Mouse (Mus musculus) forebrain, postnatal 0 days (tissue): ENCODE results near the gene Cdk9. TPM values are rescaled to one million over a fixed set of nuclear protein-coding genes. Genes with fewer than 3 reads are reported as not detected.
A peak's percentile ranks its signal among the peaks of the same experiment; 100 is the strongest.

Experiments used
- ATAC-seq: fragments of 200-750 bp; cut with Nextera tagmentation; 2 replicates; pipeline ENCODE4 v1.8.0; 2017; ENCODE audit warnings: mild to moderate bottlenecking, moderate library complexity
- DNase-seq: peaks from one replicate; pipeline ENCODE4 v3.0.0-alpha.2; 2015
- H3K27ac ChIP-seq: fragments of 300-500 bp; sonication (generic); 2 replicates; pipeline ENCODE4 v1.5.1; 2014; ENCODE audit warnings: low read depth, mild to moderate bottlenecking, antibody characterized with exemption, low read length, moderate library complexity, mixed read lengths
- H3K27me3 ChIP-seq: fragments of 300-500 bp; sonication (generic); 2 replicates; pipeline ENCODE4 v1.6.1; 2014; ENCODE audit warnings: mild to moderate bottlenecking, low read length, mixed read lengths; ENCODE audit not compliant: insufficient read depth
- H3K36me3 ChIP-seq: fragments of 300-500 bp; sonication (generic); 2 replicates; pipeline ENCODE4 v1.6.1; 2014; ENCODE audit warnings: mild to moderate bottlenecking, moderate library complexity; ENCODE audit not compliant: insufficient read depth
- H3K4me1 ChIP-seq: fragments of 300-500 bp; sonication (generic); 2 replicates; pipeline ENCODE4 v1.6.1; 2014; ENCODE audit warnings: antibody characterized with exemption; ENCODE audit not compliant: insufficient read depth
- H3K4me2 ChIP-seq: fragments of 300-500 bp; sonication (generic); 2 replicates; pipeline ENCODE4 v1.6.1; 2014; ENCODE audit warnings: low read depth, mild to moderate bottlenecking, moderate library complexity
- H3K4me3 ChIP-seq: fragments of 300-500 bp; sonication (generic); 2 replicates; pipeline ENCODE4 v1.5.1; 2014; ENCODE audit warnings: low read depth, low read length, mixed read lengths
- H3K9ac ChIP-seq: fragments of 300-500 bp; sonication (generic); 2 replicates; pipeline ENCODE4 v1.6.1; 2014; ENCODE audit warnings: mild to moderate bottlenecking
- H3K9me3 ChIP-seq: fragments of 300-500 bp; sonication (generic); 2 replicates; pipeline ENCODE4 v1.6.1; 2016; ENCODE audit warnings: low read length
- CTCF ChIP-seq: sonication (generic); IDR thresholded peaks from 2 replicates; pipeline ENCODE4 v1.5.1; 2016; ENCODE audit warnings: antibody characterized with exemption, control low read depth, low read depth
- WGBS: fragments of 180-500 bp; shearing (Covaris S2); extraction: QIAGEN DNeasy Blood & Tissue Kit; methylation state at CpG from one replicate; pipeline ENCODE4 v1.1.7; 2014; 5-methylcytosine and 5-hydroxymethylcytosine counted together
- polyA plus RNA-seq: library from polyadenylated mRNA; unstranded; fragments of >200 nt; fragmentation: Nextera tagmentation; extraction: Ambion mirVana; gene quantifications from 2 replicates; pipeline ENCODE4 v1.2.1, GENCODE M21; 2015
- total RNA-seq: library from RNA; depleted of rRNA; stranded (reverse); fragments of >200 nt; gene quantifications from 2 replicates; pipeline ENCODE4 v1.2.3, GENCODE M21; 2014

The Cdk9 gene
- total and polyA plus RNA-seq, 2 experiments from 2014 or later: 66.5 to 90.5 TPM

DNA sequence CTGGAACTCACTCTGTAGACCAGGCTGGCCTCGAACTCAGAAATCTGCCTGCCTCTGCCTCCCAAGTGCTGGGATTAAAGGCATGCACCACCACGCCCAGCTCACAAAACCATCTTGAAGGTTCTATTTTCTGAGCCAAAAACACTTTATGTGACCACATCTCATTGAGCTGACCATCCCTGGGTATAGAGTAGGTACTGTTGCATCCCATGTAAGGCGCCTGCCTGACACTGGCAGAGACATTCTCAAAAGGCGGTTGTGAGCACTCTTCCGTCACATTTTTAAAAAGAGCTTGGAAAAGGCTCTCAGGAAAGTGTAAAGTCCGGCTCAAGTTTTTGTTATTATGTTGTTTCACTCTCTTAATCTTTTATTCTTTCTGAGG lies 43.8 kb upstream of the Cdk9 start:
- no peak for TF ChIP-seq CTCF
- DNase-seq: no peak
- Histone ChIP-seq H3K9me3 (no peaks in the 10 kb centered on the region), H3K27me3 (no peaks in the 10 kb centered on the region), H3K27ac (no peak overlapping the region), H3K4me2 (no peak overlapping the region), H3K4me1 (peaks cover 8% of the 10 kb centered on the region), H3K36me3 (peaks cover 50% of the 10 kb centered on the region), H3K9ac (no peak overlapping the region), H3K4me3 (0 out of 2 replicates have a peak overlapping the region, but pooled peaks have one; percentile 64)
- peak; percentile 10 for ATAC-seq
- 16% methylated on average over 5 of the region's 6 CpGs for WGBS

- DNase-seq: no peak
- Histone ChIP-seq H3K4me2 (no peak overlapping the region), H3K9me3 (no peaks in the 10 kb centered on the region), H3K9ac (no peak overlapping the region), H3K27ac (no peak overlapping the region), H3K36me3 (peaks cover 74% of the 10 kb centered on the region), H3K27me3 (no peaks in the 10 kb centered on the region), H3K4me1 (no peaks in the 10 kb centered on the region), H3K4me3 (no peak overlapping the region)
- TF ChIP-seq CTCF: peak; percentile 30; the same call in 1 of the 2 replicates
- no peak for ATAC-seq
- 66% methylated on average over 10 of the region's 10 CpGs for WGBS
These were observed 39.3 kb upstream of the Cdk9 start for GRCm38 (mm10) chr2:32752181-32752580.

- Histone ChIP-seq H3K36me3 (peaks cover 79% of the 10 kb centered on the region), H3K4me1 (no peaks in the 10 kb centered on the region), H3K27me3 (no peaks in the 10 kb centered on the region), H3K4me3 (no peak overlapping the region), H3K27ac (no peak overlapping the region), H3K4me2 (peak overlapping the region; percentile 13), H3K9me3 (no peaks in the 10 kb centered on the region), H3K9ac (0 out of 2 replicates have a peak overlapping the region, but pooled peaks have one; percentile 10)
- DNase-seq (no peak), ATAC-seq (no peak)
- 25% methylated on average over 10 of the region's 10 CpGs for WGBS
- no peak for TF ChIP-seq CTCF
These were observed 38.8 kb upstream of the Cdk9 start for GRCm38 (mm10) chr2:32751665-32752033.

GRCm38 (mm10) chr2:32750887-32751664 lies 38.2 kb upstream of the Cdk9 start:
- ATAC-seq (peak; percentile 83), DNase-seq (peak; percentile 36)
- 10% methylated on average over 31 of the region's 31 CpGs for WGBS
- no peak overlapping the region for H3K4me3 ChIP-seq
- H3K4me1 ChIP-seq: no peaks in the 10 kb centered on the region
- no peak for TF ChIP-seq CTCF
- H3K27me3 ChIP-seq: no peaks in the 10 kb centered on the region
- no peaks in the 10 kb centered on the region for H3K9me3 ChIP-seq
- peaks cover 85% of the 10 kb centered on the region for H3K36me3 ChIP-seq
- H3K4me2 ChIP-seq: peak overlapping the region; percentile 13
- H3K27ac ChIP-seq: no peak overlapping the region
- no peak overlapping the region for H3K9ac ChIP-seq

- no peak overlapping the region for H3K4me2 ChIP-seq
- H3K4me3 ChIP-seq: no peak overlapping the region
- H3K27me3 ChIP-seq: no peaks in the 10 kb centered on the region
- no peaks in the 10 kb centered on the region for H3K4me1 ChIP-seq
- WGBS: 73% methylated on average over 7 of the region's 7 CpGs
- DNase-seq (no peak), ATAC-seq (no peak)
- TF ChIP-seq CTCF: 0 out of 2 replicates have a peak, but pooled peaks have one; percentile 13
- no peaks in the 10 kb centered on the region for H3K9me3 ChIP-seq
- no peak overlapping the region for H3K27ac ChIP-seq
- H3K9ac ChIP-seq: no peak overlapping the region
- peaks cover 94% of the 10 kb centered on the region for H3K36me3 ChIP-seq
These were observed 37.3 kb upstream of the Cdk9 start for GRCm38 (mm10) chr2:32750199-32750598.

DNA sequence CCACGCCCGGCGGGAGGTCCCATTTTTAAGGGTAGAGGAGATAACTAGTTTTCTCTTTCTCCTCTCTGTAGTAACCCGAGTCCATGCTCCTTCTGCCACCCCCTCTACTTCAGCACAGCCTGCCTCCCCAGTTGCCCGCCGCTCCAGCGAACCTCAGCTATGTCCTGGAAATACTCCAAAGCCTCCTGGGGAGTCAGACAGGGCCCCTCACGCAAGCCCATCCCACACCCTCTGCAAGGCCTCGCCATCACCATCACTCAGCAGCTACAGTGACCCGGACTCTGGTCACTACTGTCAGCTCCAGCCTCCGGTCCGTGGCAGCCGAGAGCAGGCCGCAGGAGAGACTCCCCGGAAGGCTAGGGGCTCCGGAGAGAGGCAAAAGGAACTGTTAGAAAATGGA lies 36.2 kb upstream of the Cdk9 start:
- H3K27me3 ChIP-seq: no peaks in the 10 kb centered on the region
- 87% methylated on average over 16 of the region's 16 CpGs for WGBS

GRCm38 (mm10) chr2:32744272-32744982 lies 31.6 kb upstream of the Cdk9 start:
- Histone ChIP-seq H3K4me3 (no peak overlapping the region), H3K4me2 (no peak overlapping the region), H3K4me1 (peaks cover 8% of the 10 kb centered on the region; the same call in 1 of the 2 replicates), H3K36me3 (peaks cover 50% of the 10 kb centered on the region), H3K9me3 (no peaks in the 10 kb centered on the region), H3K27ac (no peak overlapping the region), H3K27me3 (no peaks in the 10 kb centered on the region), H3K9ac (no peak overlapping the region)
- DNase-seq (no peak), ATAC-seq (no peak)
- TF ChIP-seq CTCF: no peak
- 73% methylated on average over 15 of the region's 15 CpGs for WGBS

More for the DNA sequence above, 36.2 kb upstream of the Cdk9 start:
- DNase-seq (no peak), ATAC-seq (no peak)
- Histone ChIP-seq H3K27ac (no peak overlapping the region), H3K36me3 (peaks cover 94% of the 10 kb centered on the region), H3K4me1 (no peaks in the 10 kb centered on the region), H3K4me3 (no peak overlapping the region), H3K9me3 (no peaks in the 10 kb centered on the region), H3K4me2 (no peak overlapping the region), H3K9ac (no peak overlapping the region)
- TF ChIP-seq CTCF: no peak
